Mouse (Mus musculus) small intestine, adult 2 months (tissue): Measurements from ENCODE around the gene Galk1. TPM values are rescaled to one million over a fixed set of nuclear protein-coding genes. Genes with fewer than 3 reads are reported as not detected.
"Not testable (repeated sequence)": the region's sequence is repeated elsewhere in the genome, so short reads cannot be mapped to it uniquely, and the experiment has no call there.

Experiments used
- H3K27ac ChIP-seq: fragments of 200-500 bp; 2 replicates; pipeline ENCODE4 v1.5.1; 2012; ENCODE audit warnings: low read depth, low read length, control low read depth, inconsistent platforms; ENCODE audit not compliant: insufficient read depth
- H3K27me3 ChIP-seq: fragments of 200-500 bp; 2 replicates; pipeline ENCODE4 v1.6.1; 2012; ENCODE audit warnings: mild to moderate bottlenecking, moderate library complexity, low read length, inconsistent platforms; ENCODE audit not compliant: control insufficient read depth, insufficient read depth
- H3K36me3 ChIP-seq: fragments of 200-500 bp; 2 replicates; pipeline ENCODE4 v1.6.1; 2012; ENCODE audit warnings: mild to moderate bottlenecking, low read length, control low read depth, inconsistent platforms; ENCODE audit not compliant: control insufficient read depth, insufficient read depth
- H3K4me1 ChIP-seq: fragments of 200-500 bp; 2 replicates; pipeline ENCODE4 v1.6.1; 2012; ENCODE audit warnings: low read length, inconsistent platforms, mixed read lengths; ENCODE audit not compliant: control insufficient read depth, insufficient read depth, insufficient read length
- H3K4me3 ChIP-seq: fragments of 200-500 bp; 2 replicates; pipeline ENCODE4 v1.5.1; 2012; ENCODE audit warnings: low read depth, mild to moderate bottlenecking, control low read depth, inconsistent platforms, low read length, moderate library complexity
- CTCF ChIP-seq: fragments of 200-500 bp; IDR thresholded peaks from 2 replicates; pipeline ENCODE4 v1.5.1; 2012; ENCODE audit warnings: low read depth, mild to moderate bottlenecking, control low read depth, inconsistent platforms, low read length, moderate library complexity, mixed read lengths; ENCODE audit not compliant: insufficient replicate concordance, insufficient read length; ENCODE audit errors: extremely low read depth
- POLR2A ChIP-seq: fragments of 200-500 bp; IDR thresholded peaks from 2 replicates; pipeline ENCODE4 v1.6.1; 2012; ENCODE audit warnings: low read depth, mild to moderate bottlenecking, control low read depth, inconsistent platforms, low read length, moderate library complexity
- WGBS: fragments of 180-500 bp; shearing (Covaris S2); methylation state at CpG from one replicate; pipeline ENCODE4 v1.1.7; 2018; 5-methylcytosine and 5-hydroxymethylcytosine counted together
- polyA plus RNA-seq: library from polyadenylated mRNA; depleted of rRNA; stranded (reverse); fragments of >200 nt; gene quantifications from 2 replicates; pipeline ENCODE4 v1.2.3, GENCODE M21; 2012

Gene Galk1
- polyA plus RNA-seq, 1 experiment: 53.3 TPM

- WGBS: 62% methylated on average over 1 of the region's 1 CpGs
- H3K27me3 ChIP-seq: no peaks in the 10 kb centered on the region
- H3K4me3 ChIP-seq: no peak overlapping the region
- TF ChIP-seq POLR2A (no peak), CTCF (no peak)
- peaks cover 3% of the 10 kb centered on the region; the same call in 1 of the 2 replicates for H3K4me1 ChIP-seq
- H3K27ac ChIP-seq: no peak overlapping the region
- H3K36me3 ChIP-seq: peaks cover 20% of the 10 kb centered on the region
These were observed 6.9 kb upstream of the Galk1 start for GRCm38 (mm10) chr11:116019360-116019791.

- not testable (repeated sequence) for H3K4me1 ChIP-seq, H3K4me3 ChIP-seq, H3K27me3 ChIP-seq, H3K27ac ChIP-seq
- peaks cover 20% of the 10 kb centered on the region for H3K36me3 ChIP-seq
- 97% methylated on average over 4 of the region's 4 CpGs for WGBS
These were observed 6.3 kb upstream of the Galk1 start for GRCm38 (mm10) chr11:116018867-116019266.

- Histone ChIP-seq H3K4me1 (peaks cover 4% of the 10 kb centered on the region; the same call in 1 of the 2 replicates), H3K36me3 (peaks cover 14% of the 10 kb centered on the region), H3K4me3 (no peak overlapping the region), H3K27me3 (no peaks in the 10 kb centered on the region), H3K27ac (no peak overlapping the region)
- TF ChIP-seq CTCF (peak; percentile 72), POLR2A (no peak)
- WGBS: 36% methylated on average over 6 of the region's 6 CpGs
These were observed 5.6 kb upstream of the Galk1 start for GRCm38 (mm10) chr11:116018106-116018505.

GRCm38 (mm10) chr11:116014821-116015220 is 2.3 kb upstream of the Galk1 start:
- no peak overlapping the region for H3K27ac ChIP-seq
- WGBS: 21% methylated on average over 8 of the region's 8 CpGs
- TF ChIP-seq POLR2A (no peak), CTCF (no peak)

GRCm38 (mm10) chr11:116011529-116012261 is 824 bp downstream of the Galk1 start:
- no peak for TF ChIP-seq POLR2A
- TF ChIP-seq CTCF: no peak
- Histone ChIP-seq H3K27me3 (no peaks in the 10 kb centered on the region), H3K4me3 (peak overlapping the region; percentile 81), H3K27ac (no peak overlapping the region), H3K4me1 (peaks cover 16% of the 10 kb centered on the region), H3K36me3 (peaks cover 24% of the 10 kb centered on the region)
- WGBS: 31% methylated on average over 14 of the region's 14 CpGs

More at GRCm38 (mm10) chr11:116014821-116015220, 2.3 kb upstream of the Galk1 start:
- H3K36me3 ChIP-seq: 0 out of 2 replicates have a peak, but pooled peaks cover under 1% of the 10 kb centered on the region
- no peaks in the 10 kb centered on the region for H3K27me3 ChIP-seq
- H3K4me1 ChIP-seq: peaks cover 16% of the 10 kb centered on the region
- no peak overlapping the region for H3K4me3 ChIP-seq

GRCm38 (mm10) chr11:116010948-116011347 is 1.6 kb downstream of the Galk1 start:
- Histone ChIP-seq H3K27ac (no peak overlapping the region), H3K36me3 (peaks cover 24% of the 10 kb centered on the region), H3K4me1 (peaks cover 18% of the 10 kb centered on the region), H3K4me3 (no peak overlapping the region), H3K27me3 (no peaks in the 10 kb centered on the region)
- whole genome bisulfite sequencing: 83% methylated on average over 5 of the region's 5 CpGs
- TF ChIP-seq CTCF (no peak), POLR2A (no peak)

- TF ChIP-seq POLR2A (no peak), CTCF (no peak)
- Histone ChIP-seq H3K4me1 (peaks cover 26% of the 10 kb centered on the region), H3K27me3 (no peaks in the 10 kb centered on the region), H3K27ac (no peak overlapping the region), H3K36me3 (peaks cover 24% of the 10 kb centered on the region), H3K4me3 (no peak overlapping the region)
- WGBS: 91% methylated on average over 8 of the region's 8 CpGs
These were observed 2.4 kb downstream of the Galk1 start for GRCm38 (mm10) chr11:116010146-116010545.
